Mouse (Mus musculus): ENCODE data around the gene Rab3gap2. TPM values are rescaled to one million over a fixed set of nuclear protein-coding genes. Genes with fewer than 3 reads are reported as not detected.

Rab3gap2 gene
- polyA plus RNA-seq (2021; fragmentation: Nextera tagmentation), result 15.0 and 16.2 TPM in 2 replicates
- long read RNA-seq, experiment 1, full-length matches to known transcripts, result 53 of 107 reads
- long read RNA-seq, experiment 1, partial matches to known transcripts, result 35 of 107 reads
- long read RNA-seq, experiment 1, other reads (novel, unspliced or antisense), result 19 of 107 reads
- long read RNA-seq, experiment 2, full-length matches to known transcripts, result 5 of 32 reads
- long read RNA-seq, experiment 2, partial matches to known transcripts, result 12 of 32 reads
- long read RNA-seq, experiment 2, other reads (novel, unspliced or antisense), result 15 of 32 reads

GRCm38 (mm10) chr1:185203909-185204661, at the start of gene Rab3gap2:
TSS of gene Rab3gap2 (plus strand) at chr1:185204117.

GRCm38 (mm10) chr1:185328721-185329610, 125.0 kb downstream of the Rab3gap2 start, which contains the start of gene Iars2:
TSS of gene Iars2 (minus strand) at chr1:185329396.

DNA sequence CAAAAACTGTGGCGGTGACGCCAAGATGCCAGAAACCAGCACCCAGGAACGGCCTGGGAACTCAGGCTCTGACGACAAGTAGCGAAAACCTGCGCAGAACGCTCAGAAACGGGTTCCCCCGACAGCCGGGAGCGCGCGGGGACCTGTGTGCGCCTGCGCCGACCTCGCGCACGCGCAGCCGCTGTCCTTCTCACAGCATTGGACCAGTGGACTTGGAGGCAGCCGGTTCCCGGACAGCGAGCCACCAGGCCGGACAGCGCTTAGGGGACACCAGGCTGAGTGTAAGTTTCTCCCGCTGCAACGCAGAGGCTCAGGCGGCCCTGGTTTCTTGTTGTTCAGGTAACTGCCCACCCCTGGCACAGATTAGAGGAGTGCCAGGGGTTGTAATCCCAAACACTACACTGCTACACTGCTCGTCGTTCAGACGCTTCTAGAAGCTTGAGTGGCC, 128.1 kb downstream of the Rab3gap2 start, which contains the start of gene Bpnt1:
Bpnt1 (plus strand) TSS at position 167 of the 448 bp plus-strand sequence.

Other genes starting within 250 kb of the Rab3gap2 start
- gene Mark1, start 204.5 kb upstream of the Rab3gap2 start, polyA plus RNA-seq (2021; fragmentation: Nextera tagmentation), result 10.9 and 12.9 TPM in 2 replicates
- gene Iars2, start 125.3 kb downstream of the Rab3gap2 start, polyA plus RNA-seq (2021; fragmentation: Nextera tagmentation), result 11.4 and 14.3 TPM in 2 replicates
- gene Bpnt1, start 128.0 kb downstream of the Rab3gap2 start, polyA plus RNA-seq (2021; fragmentation: Nextera tagmentation), result 37.3 and 39.1 TPM in 2 replicates
- gene Eprs, start 158.9 kb downstream of the Rab3gap2 start, polyA plus RNA-seq (2021; fragmentation: Nextera tagmentation), result 32.4 and 68.2 TPM in 2 replicates

All from left cerebral cortex, adult 6 months (tissue).